Mouse (Mus musculus): ENCODE measurements around the gene Hal.

Hal gene

DNA sequence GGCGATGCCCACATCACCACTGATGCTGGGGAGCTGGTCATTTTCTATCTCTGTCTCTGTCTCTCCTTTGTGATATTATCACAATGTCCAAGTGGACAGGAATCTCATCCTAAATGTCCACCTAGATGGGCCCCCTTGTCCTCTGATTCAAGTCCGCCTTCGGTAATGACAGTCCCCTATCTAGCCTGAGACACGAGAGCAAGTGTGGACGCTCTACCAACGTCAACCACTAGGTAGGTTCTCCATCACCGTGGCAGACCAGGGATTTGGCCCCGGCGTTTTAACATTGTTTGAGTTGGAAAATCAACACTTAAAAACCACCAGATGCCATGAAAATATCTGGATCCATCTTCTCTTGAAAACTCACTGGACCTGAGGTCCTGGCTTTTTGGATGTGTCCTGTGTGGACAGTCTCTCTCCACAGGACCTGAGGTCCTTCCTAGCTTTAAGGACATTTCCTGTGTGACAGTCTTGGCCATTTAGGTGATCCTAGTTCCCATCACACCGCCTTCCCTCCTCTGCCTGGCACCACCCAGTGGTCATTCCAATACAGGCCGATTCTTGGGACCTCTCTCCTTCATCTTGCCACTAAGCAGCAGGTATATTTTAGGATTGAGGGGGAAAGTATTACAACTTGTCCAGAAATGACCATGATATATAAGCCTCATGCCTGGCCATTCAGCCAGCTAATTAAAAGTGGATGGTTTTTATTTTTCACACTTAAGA is 79.4 kb downstream of the Hal start:
- no peak for DNase-seq

DNA sequence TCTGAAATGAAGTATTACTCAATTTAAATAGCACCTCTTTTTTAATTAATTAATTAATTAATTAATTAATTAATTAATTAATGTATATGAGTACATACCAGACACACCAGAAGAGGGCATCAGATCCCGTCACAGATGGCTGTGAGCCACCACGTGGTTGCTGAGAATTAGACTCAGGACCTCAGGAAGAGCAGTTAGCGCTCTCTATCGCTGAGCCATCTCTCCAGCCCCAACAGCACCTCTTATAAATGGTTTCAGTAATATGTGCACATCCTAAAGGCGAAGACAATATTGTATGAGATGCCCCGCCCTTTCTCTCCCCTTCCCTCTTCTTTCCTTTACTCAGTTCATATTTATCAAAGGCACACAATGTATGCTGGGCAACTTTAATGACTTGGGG is 80.1 kb downstream of the Hal start:
- DNase-seq: no peak

Data from right cerebral cortex, adult 18-20 months (tissue).